Mouse (Mus musculus) 3134 (cell line): ENCODE measurements around the gene Setd3.
"Not testable (repeated sequence)": the region's sequence is repeated elsewhere in the genome, so short reads cannot be mapped to it uniquely, and the experiment has no call there.

Source experiments
- DNase-seq: peaks from one replicate; pipeline ENCODE4 v3.0.0-alpha.2; 2011; ENCODE audit warnings: low spot score; ENCODE audit not compliant: insufficient read length; ENCODE audit errors: extremely low read depth

Setd3 gene

GRCm38 (mm10) chr12:108149764-108150163, 29.4 kb downstream of the Setd3 start:
- no peak for DNase-seq

GRCm38 (mm10) chr12:108145198-108145597, 33.9 kb downstream of the Setd3 start:
- DNase-seq: no peak

GRCm38 (mm10) chr12:108143624-108144498, 35.3 kb downstream of the Setd3 start:
- DNase-seq: no peak

GRCm38 (mm10) chr12:108135610-108136208, 43.4 kb downstream of the Setd3 start:
- no peak for DNase-seq

- DNase-seq: no peak
Observed at GRCm38 (mm10) chr12:108133181-108133580, 45.9 kb downstream of the Setd3 start.

- no peak for DNase-seq
Observed at GRCm38 (mm10) chr12:108132450-108133070, 46.6 kb downstream of the Setd3 start.

- DNase-seq: no peak
Observed at GRCm38 (mm10) chr12:108121288-108121687, 57.8 kb downstream of the Setd3 start.

GRCm38 (mm10) chr12:108120434-108120833, 58.7 kb downstream of the Setd3 start:
- DNase-seq: no peak

- no peak for DNase-seq
Observed at GRCm38 (mm10) chr12:108119930-108120329, 59.2 kb downstream of the Setd3 start.

GRCm38 (mm10) chr12:108118902-108119531, 60.1 kb downstream of the Setd3 start:
- no peak for DNase-seq

GRCm38 (mm10) chr12:108118503-108118901, 60.6 kb downstream of the Setd3 start:
- DNase-seq: no peak

- DNase-seq: no peak
Observed at GRCm38 (mm10) chr12:108111191-108111590, 67.9 kb downstream of the Setd3 start.

GRCm38 (mm10) chr12:108110674-108111073, 68.4 kb downstream of the Setd3 start:
- DNase-seq: no peak

GRCm38 (mm10) chr12:108109732-108110131, 69.4 kb downstream of the Setd3 start:
- DNase-seq: peak; percentile 24

- DNase-seq: not testable (repeated sequence)
Observed at GRCm38 (mm10) chr12:108108591-108108990, 70.5 kb downstream of the Setd3 start.

GRCm38 (mm10) chr12:108103292-108103691, 75.8 kb downstream of the Setd3 start:
- DNase-seq: no peak

- DNase-seq: no peak
Observed at GRCm38 (mm10) chr12:108102119-108102518, 77.0 kb downstream of the Setd3 start.

- no peak for DNase-seq
Observed at GRCm38 (mm10) chr12:108100181-108100580, 78.9 kb downstream of the Setd3 start.

- no peak for DNase-seq
Observed at GRCm38 (mm10) chr12:108098201-108098980, 80.7 kb downstream of the Setd3 start.

- no peak for DNase-seq
Observed at GRCm38 (mm10) chr12:108097643-108098042, 81.5 kb downstream of the Setd3 start.
